Mouse (Mus musculus): ENCODE results near the gene Mcm3.

GRCm38 (mm10) chr1:20819771-20820605 is at the start of gene Mcm3:
- TF ChIP-seq CTCF (IDR thresholded peaks at IDR 0.05; ENCODE audit: low read depth) (no peak; the same call in 1 of the 2 replicates), EP300 (IDR thresholded peaks at IDR 0.05; ENCODE audit: low read depth) (peak; percentile 34; the same call in 1 of the 2 replicates)
